Mouse (Mus musculus) right cerebral cortex, adult 18-20 months (tissue): Measurements from ENCODE around the gene Asb17.

Source experiments
- DNase-seq: peaks from one replicate; pipeline ENCODE4 v3.0.0; 2022; ENCODE audit warnings: mixed read lengths

Gene Asb17

GRCm38 (mm10) chr3:153897216-153897615, 53.2 kb downstream of the Asb17 start:
- DNase-seq: no peak

GRCm38 (mm10) chr3:153901904-153902303, 57.9 kb downstream of the Asb17 start:
- DNase-seq: no peak

DNA sequence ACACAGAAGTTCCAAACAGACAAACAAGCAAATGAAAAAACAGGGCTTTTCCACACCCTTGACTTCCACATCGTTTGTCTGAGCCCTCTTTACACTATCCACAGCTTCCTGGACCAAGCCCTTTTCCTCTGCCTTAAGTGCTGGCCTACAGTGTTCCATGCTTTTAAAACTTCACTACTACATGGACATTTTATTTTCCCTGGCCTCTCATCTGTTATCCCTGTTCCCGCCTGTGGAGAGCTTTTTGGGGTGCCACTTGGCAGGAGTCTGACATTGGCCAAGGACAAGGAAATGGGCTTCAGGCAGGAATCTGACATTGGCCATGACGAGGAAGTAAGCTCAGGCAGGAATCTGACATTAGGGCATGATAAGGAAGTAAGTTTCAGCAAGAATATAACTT, 58.6 kb downstream of the Asb17 start:
- no peak for DNase-seq

DNA sequence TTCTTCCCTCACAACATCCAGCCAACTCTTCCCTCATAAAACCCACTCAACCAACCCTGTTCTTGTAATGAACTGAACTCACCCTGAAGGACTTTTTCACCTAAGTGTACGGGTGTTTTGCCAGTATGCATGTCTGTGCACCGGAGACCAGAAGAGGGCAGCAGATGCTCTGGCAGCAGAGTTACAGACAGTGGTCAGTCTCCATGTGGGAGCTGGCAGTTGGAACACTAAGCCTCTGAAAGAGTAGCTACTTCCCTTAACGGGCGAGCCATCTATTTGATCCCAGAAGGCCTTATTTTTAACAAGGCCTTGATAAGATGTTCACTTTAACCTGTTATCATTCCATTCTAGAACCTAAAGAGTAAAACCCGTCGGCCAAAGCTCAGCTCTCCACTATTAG, 60.6 kb downstream of the Asb17 start:
- peak; percentile 35 for DNase-seq
